Mouse (Mus musculus) brain, embryonic 14.5 days (tissue): Measurements from ENCODE around the gene Frmd4b.

Experiments used
- CTCF ChIP-seq: fragments of 200-500 bp; IDR thresholded peaks from 2 replicates; pipeline ENCODE4 v1.5.1; 2012; ENCODE audit warnings: inconsistent platforms, mild to moderate bottlenecking, moderate library complexity, borderline replicate concordance; ENCODE audit not compliant: insufficient read depth, insufficient read length; ENCODE audit errors: extremely low read depth
- POLR2A ChIP-seq: fragments of 200-500 bp; IDR thresholded peaks from 2 replicates; pipeline ENCODE4 v1.6.1; 2012; ENCODE audit warnings: mild to moderate bottlenecking, inconsistent platforms, borderline replicate concordance; ENCODE audit not compliant: poor library complexity, insufficient read depth, insufficient read length, severe bottlenecking; ENCODE audit errors: extremely low read depth

DNA sequence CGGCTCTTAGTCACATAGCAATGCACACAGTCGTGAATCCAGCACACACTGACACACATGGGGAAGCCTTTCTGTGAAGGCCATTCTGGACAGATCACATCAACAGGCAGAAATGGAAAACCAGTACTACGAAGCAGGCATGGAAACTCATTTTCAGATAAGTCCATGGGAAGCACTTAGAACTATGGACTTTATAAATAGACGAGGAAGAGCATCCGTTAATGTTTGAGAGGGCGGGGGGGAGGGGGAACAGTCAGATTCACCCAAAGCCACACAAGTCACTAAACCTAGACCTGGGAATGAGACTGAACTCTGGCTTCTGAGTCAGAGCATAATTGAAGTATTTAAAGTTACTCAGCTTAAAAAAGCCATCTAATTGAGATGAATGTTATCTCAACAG, 186.8 kb downstream of the Frmd4b start:
- no peak for TF ChIP-seq POLR2A
- no peak for TF ChIP-seq CTCF
